Mouse (Mus musculus) midbrain, postnatal 0 days (tissue): Measurements from ENCODE around the gene Pafah2. TPM values are rescaled to one million over a fixed set of nuclear protein-coding genes. Genes with fewer than 3 reads are reported as not detected.
A peak's percentile ranks its signal among the peaks of the same experiment; 100 is the strongest.

Source experiments
- ATAC-seq: fragments of 200-750 bp; cut with Nextera tagmentation; 2 replicates; pipeline ENCODE4 v1.8.0; 2017; ENCODE audit warnings: moderate number of reproducible peaks, mild to moderate bottlenecking, moderate TSS enrichment, moderate library complexity; ENCODE audit not compliant: low FRiP score
- DNase-seq: peaks from one replicate; pipeline ENCODE4 v3.0.0-alpha.2; 2015; ENCODE audit warnings: low spot score
- H3K27ac ChIP-seq: fragments of 300-500 bp; sonication (generic); 2 replicates; pipeline ENCODE4 v1.5.1; 2014; ENCODE audit warnings: low read depth, mild to moderate bottlenecking, low read length, mixed read lengths
- H3K27me3 ChIP-seq: fragments of 300-500 bp; sonication (generic); 2 replicates; pipeline ENCODE4 v1.6.1; 2014; ENCODE audit warnings: low read length, control low read depth, mixed read lengths; ENCODE audit not compliant: insufficient read depth
- H3K36me3 ChIP-seq: fragments of 300-500 bp; sonication (generic); 2 replicates; pipeline ENCODE4 v1.6.1; 2014; ENCODE audit warnings: low read length, control low read depth, mixed read lengths; ENCODE audit not compliant: insufficient read depth
- H3K4me1 ChIP-seq: fragments of 300-500 bp; sonication (generic); 2 replicates; pipeline ENCODE4 v1.6.1; 2014; ENCODE audit warnings: mild to moderate bottlenecking, control low read depth, antibody characterized with exemption, low read length, mixed read lengths; ENCODE audit not compliant: insufficient read depth
- H3K4me2 ChIP-seq: fragments of 300-500 bp; sonication (generic); 2 replicates; pipeline ENCODE4 v1.6.1; 2014; ENCODE audit warnings: low read depth, mild to moderate bottlenecking, low read length, mixed read lengths; ENCODE audit not compliant: poor library complexity, severe bottlenecking
- H3K4me3 ChIP-seq: fragments of 300-500 bp; sonication (generic); 2 replicates; pipeline ENCODE4 v1.5.1; 2014; ENCODE audit warnings: low read depth, mild to moderate bottlenecking, low read length, moderate library complexity
- H3K9ac ChIP-seq: fragments of 300-500 bp; sonication (generic); replicated peaks from 2 replicates; pipeline ENCODE4 v1.6.1; 2014; ENCODE audit warnings: mild to moderate bottlenecking, low read length, moderate library complexity, mixed read lengths; ENCODE audit not compliant: poor library complexity, severe bottlenecking
- H3K9me3 ChIP-seq: fragments of 300-500 bp; sonication (generic); 2 replicates; pipeline ENCODE4 v1.6.1; 2016; ENCODE audit warnings: low read length, control low read depth
- CTCF ChIP-seq: IDR thresholded peaks from 2 replicates; pipeline ENCODE4 v1.5.1; 2016; ENCODE audit warnings: antibody characterized with exemption, mild to moderate bottlenecking
- WGBS: fragments of 180-500 bp; shearing (Covaris S2); extraction: QIAGEN DNeasy Blood & Tissue Kit; methylation state at CpG from one replicate; pipeline ENCODE4 v1.1.7; 2014; 5-methylcytosine and 5-hydroxymethylcytosine counted together
- polyA plus RNA-seq: library from polyadenylated mRNA; unstranded; fragments of >200 nt; fragmentation: Nextera tagmentation; extraction: Ambion mirVana; gene quantifications from 2 replicates; pipeline ENCODE4 v1.2.1, GENCODE M21; 2015
- total RNA-seq: library from RNA; depleted of rRNA; stranded (reverse); fragments of >200 nt; gene quantifications from 2 replicates; pipeline ENCODE4 v1.2.3, GENCODE M21; 2014

The Pafah2 gene
- total and polyA plus RNA-seq, 2 experiments from 2014 or later, result 5.7 to 8.3 TPM

DNA sequence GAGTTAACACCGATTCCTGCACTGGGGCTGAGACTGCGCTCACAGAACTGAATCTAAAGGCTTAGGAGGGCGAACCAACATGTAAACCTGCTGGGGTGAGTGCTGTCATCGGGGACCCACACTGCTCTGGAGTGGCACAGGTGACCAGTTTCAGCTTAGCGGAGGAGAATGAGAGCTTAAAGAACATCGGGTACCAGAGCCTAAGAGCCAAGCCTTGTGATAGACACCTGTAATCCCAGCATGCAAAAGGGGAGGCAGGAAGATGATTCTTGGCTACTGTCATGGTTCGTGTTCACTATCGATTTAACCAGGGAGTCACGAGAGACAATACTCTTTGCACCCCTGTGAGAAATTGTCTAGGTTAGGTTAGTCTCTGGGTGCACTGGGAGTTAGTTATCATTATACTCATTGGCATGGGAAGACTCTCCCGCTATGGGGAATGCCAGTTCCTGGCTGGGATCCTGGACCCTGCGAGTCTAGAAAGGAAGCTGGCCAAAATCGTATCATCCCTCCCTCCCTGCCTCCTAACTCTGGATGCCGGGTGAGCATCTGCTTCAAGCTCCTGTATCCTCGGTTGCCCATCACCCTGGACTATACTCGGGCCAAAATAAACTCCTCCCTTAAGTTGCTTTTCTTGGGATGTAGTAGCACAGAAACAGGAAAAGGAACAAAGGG lies 36.7 kb downstream of the Pafah2 start:
- Histone ChIP-seq H3K9me3 (no peaks in the 10 kb centered on the region), H3K36me3 (no peaks in the 10 kb centered on the region), H3K27me3 (no peaks in the 10 kb centered on the region), H3K4me1 (peaks cover 6% of the 10 kb centered on the region), H3K9ac (no peak overlapping the region), H3K4me2 (no peak overlapping the region), H3K4me3 (no peak overlapping the region), H3K27ac (no peak overlapping the region)
- no peak for TF ChIP-seq CTCF
- ATAC-seq (no peak), DNase-seq (peak; percentile 48)
- 79% methylated on average over 15 of the region's 15 CpGs for WGBS

DNA sequence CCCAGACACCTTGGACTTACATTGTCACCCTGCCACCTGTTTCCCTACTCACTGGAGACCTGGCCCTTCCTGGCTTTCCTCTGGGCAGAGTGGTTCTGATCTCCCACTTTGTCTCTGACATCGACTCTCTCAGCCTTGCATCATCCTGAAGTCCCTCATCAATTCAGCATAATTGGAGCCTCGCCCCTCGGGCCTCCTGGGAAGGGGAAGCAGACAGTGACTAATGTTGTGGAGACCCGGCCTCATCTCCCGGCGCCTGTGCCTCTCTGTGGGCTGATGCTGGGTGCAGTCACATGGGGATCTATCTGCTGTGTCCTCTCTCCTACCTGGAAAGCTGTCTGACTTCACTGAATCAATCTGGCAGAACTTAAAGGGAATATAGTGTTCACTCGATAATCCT lies 40.1 kb downstream of the Pafah2 start:
- ATAC-seq, result no peak
- no peak overlapping the region for H3K27ac ChIP-seq
- H3K9ac ChIP-seq, result no peak overlapping the region
- no peak overlapping the region for H3K4me3 ChIP-seq
- no peaks in the 10 kb centered on the region for H3K27me3 ChIP-seq
- 41% methylated on average over 7 of the region's 7 CpGs for WGBS
- no peak overlapping the region for H3K4me2 ChIP-seq
- no peaks in the 10 kb centered on the region for H3K36me3 ChIP-seq
- DNase-seq, result no peak
- no peak for TF ChIP-seq CTCF
- no peaks in the 10 kb centered on the region for H3K4me1 ChIP-seq
- no peaks in the 10 kb centered on the region for H3K9me3 ChIP-seq

DNA sequence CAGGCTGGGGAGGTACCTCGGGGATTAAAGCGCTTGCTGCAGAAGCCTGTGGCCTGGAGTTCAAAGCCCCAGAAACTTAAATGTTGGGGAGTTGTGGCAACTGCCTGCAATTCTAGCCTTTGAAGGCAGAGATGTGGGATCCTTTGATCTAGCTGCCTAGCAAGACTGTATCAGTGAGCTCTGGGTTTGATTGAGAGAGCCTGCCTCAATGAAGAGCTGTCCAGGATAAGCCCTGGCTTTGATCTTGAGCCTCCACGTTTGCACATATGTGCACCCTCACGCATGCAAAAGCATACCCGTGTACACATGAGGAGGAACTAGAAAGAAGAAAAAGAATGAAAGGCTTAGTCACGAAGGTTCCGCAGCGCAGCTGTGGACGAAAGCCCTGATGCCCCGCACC lies 40.5 kb downstream of the Pafah2 start:
- Histone ChIP-seq H3K4me1 (no peaks in the 10 kb centered on the region), H3K27ac (no peak overlapping the region), H3K9me3 (no peaks in the 10 kb centered on the region), H3K36me3 (no peaks in the 10 kb centered on the region), H3K27me3 (no peaks in the 10 kb centered on the region), H3K4me2 (no peak overlapping the region), H3K4me3 (no peak overlapping the region), H3K9ac (no peak overlapping the region)
- ATAC-seq, result 0 out of 2 replicates have a peak, but pooled peaks have one; percentile 52
- 48% methylated on average over 10 of the region's 10 CpGs for WGBS
- no peak for TF ChIP-seq CTCF
- DNase-seq, result peak; percentile 48

DNA sequence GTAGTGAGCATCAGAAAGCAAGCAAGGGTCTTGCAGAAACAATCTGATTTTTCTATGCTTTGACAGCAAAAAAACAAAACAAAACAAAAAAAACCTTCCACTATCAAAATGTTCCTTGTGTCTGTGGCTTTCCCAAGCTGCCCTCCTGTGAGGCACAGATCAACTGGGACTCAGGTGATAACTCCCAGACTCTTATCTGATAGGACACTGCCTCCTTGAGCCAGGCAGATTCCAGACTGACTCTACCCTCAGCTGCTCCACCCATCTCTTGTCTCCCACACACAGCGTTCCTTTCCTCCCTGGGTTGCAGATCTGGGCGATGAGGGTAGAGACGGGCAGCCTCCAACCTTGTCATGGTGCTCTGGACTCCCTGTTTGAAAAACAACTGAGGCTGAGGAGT lies 43.0 kb downstream of the Pafah2 start:
- H3K27me3 ChIP-seq, result no peaks in the 10 kb centered on the region
- no peak overlapping the region for H3K4me3 ChIP-seq
- 81% methylated on average over 3 of the region's 3 CpGs for WGBS
- DNase-seq (no peak), ATAC-seq (no peak)
- TF ChIP-seq CTCF, result no peak
- H3K36me3 ChIP-seq, result no peaks in the 10 kb centered on the region
- no peak overlapping the region for H3K4me2 ChIP-seq
- no peak overlapping the region for H3K9ac ChIP-seq
- H3K9me3 ChIP-seq, result no peaks in the 10 kb centered on the region
- H3K4me1 ChIP-seq, result no peaks in the 10 kb centered on the region
- no peak overlapping the region for H3K27ac ChIP-seq

DNA sequence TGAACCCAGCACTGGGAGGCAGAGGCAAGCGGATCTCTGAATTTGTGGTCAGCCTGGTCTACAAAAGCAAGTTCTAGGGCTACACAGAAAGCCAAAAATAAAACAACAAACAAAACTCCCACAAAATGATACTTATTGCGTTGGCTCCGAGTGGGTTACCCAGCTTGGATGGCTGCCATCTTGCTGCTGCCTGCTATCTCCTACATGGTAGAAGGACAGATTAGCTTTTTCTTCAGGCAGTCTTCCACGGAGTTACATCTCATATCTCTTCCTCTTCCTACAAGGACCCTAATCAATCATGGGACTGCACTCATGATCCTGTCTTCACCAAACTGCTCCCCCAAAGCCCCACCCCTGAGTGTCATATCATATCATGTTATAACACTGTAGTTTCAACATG lies 43.8 kb downstream of the Pafah2 start:
- Histone ChIP-seq H3K9me3 (no peaks in the 10 kb centered on the region), H3K4me1 (no peaks in the 10 kb centered on the region), H3K4me3 (no peak overlapping the region), H3K4me2 (no peak overlapping the region), H3K27me3 (no peaks in the 10 kb centered on the region), H3K27ac (no peak overlapping the region), H3K36me3 (no peaks in the 10 kb centered on the region), H3K9ac (no peak overlapping the region)
- DNase-seq, result no peak
- 89% methylated on average over 4 of the region's 4 CpGs for WGBS
- no peak for TF ChIP-seq CTCF
- no peak for ATAC-seq

DNA sequence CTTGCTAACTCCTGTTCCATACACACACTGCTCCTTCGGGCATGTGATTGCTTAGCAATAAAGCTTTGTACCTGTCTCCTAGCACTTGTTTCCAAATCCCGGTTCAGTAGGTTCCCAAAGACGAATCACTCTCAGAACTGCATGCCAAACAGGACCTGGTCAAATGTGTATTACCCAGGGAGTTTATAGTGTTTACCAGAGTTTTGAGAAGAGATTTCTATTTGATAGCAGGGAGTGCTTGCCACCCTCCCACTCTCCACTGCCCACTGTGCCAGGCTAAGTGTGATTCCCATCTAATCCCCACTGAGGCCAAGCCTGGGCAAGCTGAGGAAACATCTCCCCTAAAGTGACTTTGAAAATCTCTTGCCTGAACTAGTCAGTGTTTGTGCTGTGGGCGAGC lies 46.1 kb downstream of the Pafah2 start:
- Histone ChIP-seq H3K36me3 (no peaks in the 10 kb centered on the region), H3K4me2 (no peak overlapping the region), H3K27me3 (no peaks in the 10 kb centered on the region), H3K9me3 (no peaks in the 10 kb centered on the region), H3K4me3 (no peak overlapping the region), H3K27ac (no peak overlapping the region), H3K4me1 (peaks cover 11% of the 10 kb centered on the region), H3K9ac (no peak overlapping the region)
- ATAC-seq, result no peak
- no peak for DNase-seq
- no peak for TF ChIP-seq CTCF
- WGBS, result 88% methylated on average over 4 of the region's 4 CpGs
